Mouse (Mus musculus) testis, postnatal 10 days (tissue): ENCODE measurements around the gene Exog.

Experiments
- DNase-seq: peaks from one replicate; pipeline ENCODE4 v3.0.0; 2021; ENCODE audit warnings: low spot score

Gene Exog

GRCm38 (mm10) chr9:119504981-119505658, 60.4 kb downstream of the Exog start:
- no peak for DNase-seq

- no peak for DNase-seq
Observed at GRCm38 (mm10) chr9:119510902-119511301, 66.2 kb downstream of the Exog start.

GRCm38 (mm10) chr9:119512993-119513392, 68.2 kb downstream of the Exog start:
- DNase-seq = no peak

- DNase-seq = no peak
Observed at GRCm38 (mm10) chr9:119513816-119514215, 69.1 kb downstream of the Exog start.

GRCm38 (mm10) chr9:119514986-119515385, 70.2 kb downstream of the Exog start:
- DNase-seq = no peak
